Mouse (Mus musculus) heart, postnatal 36 days (tissue): ENCODE data around the gene Oas2. TPM values are rescaled to one million over a fixed set of nuclear protein-coding genes. Genes with fewer than 3 reads are reported as not detected.

Experiments
- DNase-seq, 2 experiments: peaks; one replicate each; pipeline ENCODE4 v3.0.0; 2021 to 2022
- intact Hi-C: fragments of 180-260 bp; cut with DNase I; formaldehyde crosslinking; loops from one replicate; pipeline ENCODE4 v1.15.1; 2025
- total RNA-seq, 2 experiments: library from RNA; stranded (reverse); gene quantifications; 2 replicates each; pipeline ENCODE4 v1.2.3; 2021

Oas2 gene
- total RNA-seq, 2 experiments from 2014 or later: 0.80 to 2.4 TPM

- DNase-seq: no peak
- intact Hi-C loops: no loop called here
These were observed 16.0 kb downstream of the Oas2 start for GRCm38 (mm10) chr5:120733696-120734095.

- DNase-seq: no peak
- intact Hi-C loops: no loop called here
These were observed 16.9 kb downstream of the Oas2 start for GRCm38 (mm10) chr5:120732740-120733139.

- DNase-seq: no peak
- intact Hi-C loops: no loop called here
These were observed 20.3 kb downstream of the Oas2 start for GRCm38 (mm10) chr5:120729319-120729718.

- intact Hi-C loops: no loop called here
- no peak for DNase-seq
These were observed 23.7 kb downstream of the Oas2 start for GRCm38 (mm10) chr5:120725811-120726455.

- DNase-seq: no peak
- intact Hi-C loops: no loop called here
These were observed 28.6 kb downstream of the Oas2 start for GRCm38 (mm10) chr5:120721005-120721404.

- no peak for DNase-seq
- intact Hi-C loops: no loop called here
These were observed 30.9 kb downstream of the Oas2 start for GRCm38 (mm10) chr5:120718600-120719378.

- intact Hi-C loops: no loop called here
These were observed 32.5 kb downstream of the Oas2 start for GRCm38 (mm10) chr5:120717136-120717535.

GRCm38 (mm10) chr5:120714314-120714713, 35.3 kb downstream of the Oas2 start:
- DNase-seq: peak; percentile 49 to 72
- intact Hi-C loops: loop anchor here (1.0 kb wide), 1 partner anchor 35 kb away; no protein-coding TSS in a partner anchor

More at GRCm38 (mm10) chr5:120717136-120717535, 32.5 kb downstream of the Oas2 start:
- DNase-seq: no peak

GRCm38 (mm10) chr5:120712721-120713120, 36.9 kb downstream of the Oas2 start:
- DNase-seq: no peak
- intact Hi-C loops: no loop called here

- no peak for DNase-seq
- intact Hi-C loops: no loop called here
These were observed 37.8 kb downstream of the Oas2 start, which contains the start of gene Dtx1 for GRCm38 (mm10) chr5:120711827-120712226. Gene Dtx1 (minus strand): TSS chr5:120711927.

- intact Hi-C loops: no loop called here
- DNase-seq: peak; percentile 23 to 32
These were observed 38.2 kb downstream of the Oas2 start for GRCm38 (mm10) chr5:120711416-120711815.

- intact Hi-C loops: no loop called here
- DNase-seq: no peak
These were observed 38.8 kb downstream of the Oas2 start for GRCm38 (mm10) chr5:120710826-120711248.

- DNase-seq: no peak
- intact Hi-C loops: no loop called here
These were observed 39.4 kb downstream of the Oas2 start for GRCm38 (mm10) chr5:120710161-120710825.

- intact Hi-C loops: no loop called here
- no peak for DNase-seq
These were observed 42.7 kb downstream of the Oas2 start for GRCm38 (mm10) chr5:120706976-120707375.

- intact Hi-C loops: no loop called here
- no peak for DNase-seq
These were observed 43.1 kb downstream of the Oas2 start for GRCm38 (mm10) chr5:120706541-120706940.

GRCm38 (mm10) chr5:120704421-120704820, 45.2 kb downstream of the Oas2 start:
- intact Hi-C loops: no loop called here

GRCm38 (mm10) chr5:120703660-120704059, 46.0 kb downstream of the Oas2 start:
- no peak for DNase-seq
- intact Hi-C loops: no loop called here

More at GRCm38 (mm10) chr5:120704421-120704820, 45.2 kb downstream of the Oas2 start:
- no peak for DNase-seq

- no peak for DNase-seq
- intact Hi-C loops: no loop called here
These were observed 46.7 kb downstream of the Oas2 start for GRCm38 (mm10) chr5:120702969-120703368.

GRCm38 (mm10) chr5:120702421-120702820, 47.2 kb downstream of the Oas2 start:
- intact Hi-C loops: no loop called here
- no peak for DNase-seq

- intact Hi-C loops: no loop called here
- no peak for DNase-seq
These were observed 48.5 kb downstream of the Oas2 start for GRCm38 (mm10) chr5:120700996-120701790.
